In the genomic region with DNA sequence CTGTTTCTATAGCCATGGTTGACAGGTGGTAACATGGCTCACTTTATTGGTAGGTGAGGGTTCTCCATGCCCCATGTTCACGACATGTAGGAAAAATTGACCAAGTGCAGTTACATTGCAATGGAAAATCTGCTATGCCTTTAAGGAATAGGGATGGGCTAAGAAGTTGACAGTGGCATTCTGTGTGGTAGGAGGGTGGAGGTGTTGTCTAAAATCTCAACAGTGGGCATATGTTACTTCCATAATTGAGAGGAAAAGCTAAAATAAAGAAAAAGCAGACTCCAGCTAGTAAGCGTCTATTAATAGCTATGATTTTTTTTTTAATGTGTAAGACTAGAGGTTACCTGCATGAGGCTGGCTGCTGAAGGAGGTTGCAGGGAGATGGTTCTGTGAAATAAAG, we compare ENCODE assay signal across 12 mouse cellular contexts.
"Had no signal": no experiment of that assay in that cellular context is flagged by ENCODE, and none has a peak within 500 bp of the region (broad histone marks: within the 10 kb centered on the region; RNA-seq: fewer than 3 reads in every experiment).

No protein-coding gene starts in this region.

- DNase-seq: retina, postnatal 1 day; right cerebral cortex, adult 18-20 months; right cerebral cortex, postnatal 14 days; right cerebral cortex, postnatal 25 days; right cerebral cortex, postnatal 4 days; spleen, adult 18-20 months; thymus, adult 18-20 months; thymus, adult 2 months; thymus, postnatal 14 days; thymus, postnatal 25 days; thymus, postnatal 36 days; thymus, postnatal 4 days had no signal
